Mouse (Mus musculus) liver, embryonic 13.5 days (tissue): ENCODE measurements around the gene Pga5. TPM values are rescaled to one million over a fixed set of nuclear protein-coding genes. Genes with fewer than 3 reads are reported as not detected.
A peak's percentile ranks its signal among the peaks of the same experiment; 100 is the strongest.

Source experiments
- ATAC-seq: fragments of 200-750 bp; cut with Nextera tagmentation; 2 replicates; pipeline ENCODE4 v1.8.0; 2017; ENCODE audit warnings: low read depth, mild to moderate bottlenecking, moderate number of reproducible peaks, moderate library complexity
- DNase-seq: peaks from one replicate; pipeline ENCODE4 v3.0.0; 2022
- H3K27ac ChIP-seq: fragments of 300-500 bp; sonication (generic); 2 replicates; pipeline ENCODE4 v1.5.1; 2015; ENCODE audit warnings: moderate library complexity, mild to moderate bottlenecking, inconsistent platforms
- H3K27me3 ChIP-seq: fragments of 300-500 bp; sonication (generic); 2 replicates; pipeline ENCODE4 v1.6.1; 2015; ENCODE audit warnings: mild to moderate bottlenecking, inconsistent platforms
- H3K36me3 ChIP-seq: fragments of 300-500 bp; sonication (generic); 2 replicates; pipeline ENCODE4 v1.6.1; 2015; ENCODE audit warnings: mild to moderate bottlenecking, inconsistent platforms
- H3K4me1 ChIP-seq: fragments of 300-500 bp; sonication (generic); replicated peaks from 2 replicates; pipeline ENCODE4 v1.6.1; 2015; ENCODE audit warnings: inconsistent platforms
- H3K4me2 ChIP-seq: fragments of 300-500 bp; sonication (generic); 2 replicates; pipeline ENCODE4 v1.6.1; 2015; ENCODE audit warnings: inconsistent platforms, mild to moderate bottlenecking, moderate library complexity
- H3K4me3 ChIP-seq: fragments of 300-500 bp; sonication (generic); replicated peaks from 2 replicates; pipeline ENCODE4 v1.5.1; 2015; ENCODE audit warnings: mild to moderate bottlenecking, inconsistent platforms
- H3K9ac ChIP-seq: fragments of 300-500 bp; sonication (generic); 2 replicates; pipeline ENCODE4 v1.6.1; 2015; ENCODE audit warnings: mild to moderate bottlenecking, inconsistent platforms
- H3K9me3 ChIP-seq: fragments of 300-500 bp; sonication (generic); replicated peaks from 2 replicates; pipeline ENCODE4 v1.6.1; 2016; ENCODE audit warnings: inconsistent platforms
- WGBS: fragments of 180-500 bp; shearing (Covaris S2); methylation state at CpG from one replicate; pipeline ENCODE4 v1.1.7; 2015; ENCODE audit not compliant: insufficient replicate concordance; 5-methylcytosine and 5-hydroxymethylcytosine counted together
- polyA plus RNA-seq: library from polyadenylated mRNA; unstranded; fragments of >200 nt; fragmentation: Nextera tagmentation; extraction: Ambion mirVana; gene quantifications from 2 replicates; pipeline ENCODE4 v1.2.1, GENCODE M21; 2015

The Pga5 gene
- polyA plus RNA-seq, 1 experiment from 2014 or later, result not detected

DNA sequence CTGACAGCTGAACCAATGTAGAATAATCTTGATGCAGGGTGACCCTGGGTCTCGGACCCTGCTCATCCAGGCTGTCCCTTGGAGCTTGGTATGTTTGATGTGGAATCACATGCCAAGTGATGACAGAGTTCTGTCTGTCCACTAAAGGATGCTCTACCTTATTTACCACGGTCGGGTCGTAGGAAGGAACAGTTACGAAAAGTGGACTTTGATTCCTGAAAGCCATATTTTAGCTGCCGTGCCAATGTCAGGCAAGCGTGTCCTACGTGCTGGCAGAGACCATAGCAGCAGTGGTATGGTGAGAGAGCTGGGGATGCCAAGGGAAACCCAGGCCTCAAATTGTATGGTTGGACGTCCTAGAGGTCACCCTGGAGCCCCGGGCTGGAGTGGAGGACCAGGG, 35.7 kb upstream of the Pga5 start:
- WGBS, result 81% methylated on average over 10 of the region's 10 CpGs
- no peak for ATAC-seq
- Histone ChIP-seq H3K4me2 (no peak overlapping the region), H3K27me3 (no peaks in the 10 kb centered on the region), H3K4me3 (no peak overlapping the region), H3K36me3 (peaks cover 50% of the 10 kb centered on the region), H3K4me1 (peaks cover 12% of the 10 kb centered on the region), H3K27ac (no peak overlapping the region), H3K9me3 (no peaks in the 10 kb centered on the region), H3K9ac (no peak overlapping the region)
- no peak for DNase-seq

DNA sequence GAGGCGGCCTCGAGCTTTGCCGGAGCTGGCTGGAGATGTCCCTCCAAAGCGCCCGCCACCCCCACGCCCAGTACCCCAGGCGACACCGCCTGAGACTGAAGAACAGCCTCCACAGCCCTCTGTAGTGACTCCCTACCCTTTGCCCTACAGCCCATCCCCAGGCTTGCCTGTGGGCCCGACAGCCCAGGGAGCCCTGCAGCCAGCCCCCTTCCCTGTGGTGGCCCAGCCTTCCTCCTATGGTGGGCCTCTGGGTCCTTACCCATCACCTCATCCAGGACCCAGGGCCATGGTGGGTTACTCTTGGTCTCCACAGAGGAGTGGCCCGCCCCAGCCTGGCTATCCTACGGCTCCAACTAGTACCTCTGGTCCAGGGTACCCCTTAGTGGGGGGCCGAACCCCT, 34.8 kb upstream of the Pga5 start:
- 84% methylated on average over 12 of the region's 12 CpGs for WGBS
- DNase-seq, result no peak
- H3K9me3 ChIP-seq, result no peaks in the 10 kb centered on the region
- H3K27ac ChIP-seq, result no peak overlapping the region
- no peak overlapping the region for H3K9ac ChIP-seq
- H3K4me3 ChIP-seq, result no peak overlapping the region
- peaks cover 59% of the 10 kb centered on the region for H3K36me3 ChIP-seq
- H3K4me1 ChIP-seq, result peaks cover 12% of the 10 kb centered on the region
- no peak for ATAC-seq
- no peak overlapping the region for H3K4me2 ChIP-seq
- H3K27me3 ChIP-seq, result no peaks in the 10 kb centered on the region

DNA sequence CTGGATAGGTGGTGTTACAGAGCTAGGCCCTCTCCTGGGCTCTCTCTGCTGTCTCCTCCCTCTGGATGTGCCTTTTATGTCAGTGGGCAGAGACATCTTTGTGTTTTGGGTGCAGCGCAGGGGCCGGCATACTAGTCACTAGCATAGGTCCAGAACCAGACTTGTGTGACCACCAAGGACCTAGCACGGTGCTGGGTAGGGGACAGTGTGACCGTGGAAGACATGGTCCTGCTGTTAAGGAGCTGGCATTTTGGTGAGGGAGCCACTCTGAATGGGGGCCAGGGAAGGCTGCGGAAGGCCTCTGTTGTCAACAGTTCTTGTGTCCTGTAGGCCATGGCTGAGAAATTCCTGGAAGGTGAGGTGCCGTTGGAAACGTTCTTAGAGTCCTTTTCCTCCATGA, 34.3 kb upstream of the Pga5 start:
- ATAC-seq (no peak), DNase-seq (no peak)
- Histone ChIP-seq H3K9me3 (no peaks in the 10 kb centered on the region), H3K4me2 (no peak overlapping the region), H3K4me1 (peaks cover 12% of the 10 kb centered on the region), H3K9ac (no peak overlapping the region), H3K4me3 (no peak overlapping the region), H3K27ac (no peak overlapping the region), H3K27me3 (no peaks in the 10 kb centered on the region), H3K36me3 (peaks cover 64% of the 10 kb centered on the region)
- WGBS, result 82% methylated on average over 7 of the region's 7 CpGs

DNA sequence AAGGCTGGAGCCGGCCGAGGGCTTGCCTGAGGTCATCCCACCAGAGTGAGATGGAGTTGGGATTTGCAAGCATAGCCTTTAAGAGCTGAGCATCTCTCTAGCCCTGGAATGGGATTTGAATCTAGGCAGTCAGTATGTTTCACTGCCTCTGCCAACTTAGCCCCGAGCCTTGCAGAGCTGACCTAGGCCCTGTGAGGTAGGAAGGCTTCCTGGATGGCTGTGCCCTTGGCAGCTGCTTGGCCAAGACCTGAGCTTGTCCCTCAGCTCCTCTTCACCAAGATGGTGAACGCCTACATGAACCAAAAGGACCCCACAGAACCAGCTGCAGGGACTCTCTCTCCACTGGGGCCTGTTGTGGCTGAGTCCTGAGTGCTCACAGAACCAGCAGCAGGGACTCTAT, 32.9 kb upstream of the Pga5 start:
- Histone ChIP-seq H3K4me3 (no peak overlapping the region), H3K27me3 (no peaks in the 10 kb centered on the region), H3K9ac (no peak overlapping the region), H3K9me3 (no peaks in the 10 kb centered on the region), H3K4me1 (peaks cover 12% of the 10 kb centered on the region), H3K4me2 (no peak overlapping the region), H3K36me3 (peaks cover 70% of the 10 kb centered on the region), H3K27ac (no peak overlapping the region)
- WGBS, result 85% methylated on average over 4 of the region's 4 CpGs
- no peak for ATAC-seq
- no peak for DNase-seq

DNA sequence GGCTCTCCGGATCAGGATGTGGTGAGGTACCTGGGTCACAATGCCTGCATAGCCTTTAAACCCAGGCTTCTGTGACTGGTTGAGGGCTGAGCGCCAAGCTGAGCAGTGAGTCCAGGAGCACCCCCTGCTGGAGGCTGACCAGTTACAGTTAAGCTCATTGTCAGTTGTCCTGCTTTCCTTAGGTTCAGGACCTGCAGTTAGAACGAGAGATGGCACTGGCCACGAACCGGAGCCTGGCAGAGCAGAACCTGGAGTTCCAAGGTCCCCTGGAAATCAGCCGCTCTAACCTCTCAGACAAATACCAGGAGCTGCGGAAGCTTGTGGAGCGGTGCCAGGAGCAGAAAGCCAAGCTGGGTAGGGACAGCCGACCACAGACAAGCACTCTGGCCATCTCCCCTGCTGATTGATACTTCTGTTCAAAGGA, 32.2 kb upstream of the Pga5 start:
- Histone ChIP-seq H3K27me3 (no peaks in the 10 kb centered on the region), H3K36me3 (peaks cover 70% of the 10 kb centered on the region), H3K4me3 (no peak overlapping the region), H3K4me1 (peaks cover 16% of the 10 kb centered on the region), H3K9me3 (no peaks in the 10 kb centered on the region), H3K9ac (no peak overlapping the region), H3K4me2 (no peak overlapping the region), H3K27ac (no peak overlapping the region)
- 76% methylated on average over 9 of the region's 9 CpGs for WGBS
- DNase-seq, result no peak
- ATAC-seq, result peak; percentile 10; the same call in 1 of the 2 replicates

DNA sequence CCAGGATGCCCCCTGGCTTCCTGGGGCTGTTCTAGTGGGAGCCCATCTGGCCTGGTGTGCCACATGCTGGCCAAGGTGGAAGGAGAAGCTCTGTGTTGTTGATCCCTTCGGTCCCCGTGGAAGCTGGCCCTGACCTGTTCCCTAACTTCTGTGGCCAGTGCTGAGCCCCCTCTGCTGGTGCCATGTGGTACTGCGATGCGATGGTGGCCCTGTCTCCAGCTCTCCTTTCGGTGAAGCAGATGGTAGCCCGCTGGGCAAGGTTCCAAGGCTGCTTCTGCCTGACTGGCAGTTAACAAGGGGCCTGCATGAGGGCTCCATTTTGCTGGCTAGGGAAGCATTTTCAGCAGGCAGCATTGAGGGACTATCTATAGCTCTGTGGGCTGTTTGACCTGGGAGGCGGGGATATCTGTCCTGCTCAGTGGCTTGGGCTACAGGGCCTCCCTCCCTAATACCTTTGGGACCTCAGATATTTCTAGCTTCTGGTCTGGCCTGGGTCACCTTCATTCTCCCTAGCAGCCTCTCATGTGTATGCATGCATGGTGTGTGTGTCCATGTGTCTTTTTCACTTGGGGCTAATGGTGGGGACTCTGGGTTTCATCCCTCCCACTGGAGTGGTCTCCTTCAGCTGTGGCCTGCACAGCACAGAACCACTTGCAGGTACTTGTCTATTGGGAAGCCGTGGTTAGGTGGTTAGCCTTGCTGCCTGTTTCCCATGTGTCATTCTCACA, 31.7 kb upstream of the Pga5 start:
- peaks cover 70% of the 10 kb centered on the region for H3K36me3 ChIP-seq
- H3K4me3 ChIP-seq, result no peak overlapping the region

DNA sequence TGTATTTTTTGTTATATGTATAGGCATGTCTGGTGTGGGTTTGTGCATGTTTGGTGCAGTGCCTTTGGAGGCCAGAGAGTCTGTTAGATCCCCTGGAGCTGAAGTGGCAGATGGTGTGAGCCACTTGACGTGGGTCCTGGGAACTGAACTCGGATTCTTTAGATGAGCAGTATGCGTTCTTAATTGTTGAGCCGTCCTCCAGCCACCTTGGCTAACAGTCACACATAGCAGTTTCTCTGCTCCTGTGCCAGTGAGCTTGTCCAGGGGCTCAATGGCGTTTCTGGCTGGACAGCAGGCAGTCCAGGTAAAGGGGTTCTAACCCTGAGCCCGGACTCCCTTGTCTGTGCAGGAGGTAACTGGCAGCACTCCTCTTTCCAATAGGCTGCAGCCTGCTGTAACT, 31.0 kb upstream of the Pga5 start:
- H3K9me3 ChIP-seq, result no peaks in the 10 kb centered on the region
- no peak overlapping the region for H3K4me2 ChIP-seq
- H3K4me1 ChIP-seq, result peaks cover 27% of the 10 kb centered on the region
- peak overlapping the region; percentile 34; the same call in 1 of the 2 replicates for H3K9ac ChIP-seq
- H3K4me3 ChIP-seq, result no peak overlapping the region
- H3K27ac ChIP-seq, result peak overlapping the region; percentile 20; the same call in 1 of the 2 replicates
- 68% methylated on average over 6 of the region's 6 CpGs for WGBS
- ATAC-seq, result no peak
- no peak for DNase-seq
- H3K27me3 ChIP-seq, result no peaks in the 10 kb centered on the region
- H3K36me3 ChIP-seq, result peaks cover 67% of the 10 kb centered on the region

More for the DNA sequence above, 31.7 kb upstream of the Pga5 start:
- peaks cover 22% of the 10 kb centered on the region for H3K4me1 ChIP-seq
- WGBS, result 22% methylated on average over 8 of the region's 8 CpGs
- H3K9ac ChIP-seq, result peak overlapping the region; percentile 34; the same call in 1 of the 2 replicates
- ATAC-seq, result peak; percentile 61
- H3K9me3 ChIP-seq, result no peaks in the 10 kb centered on the region
- DNase-seq, result peak; percentile 76
- 0 out of 2 replicates have a peak overlapping the region, but pooled peaks have one; percentile 20 for H3K27ac ChIP-seq
- no peak overlapping the region for H3K4me2 ChIP-seq
- H3K27me3 ChIP-seq, result no peaks in the 10 kb centered on the region

DNA sequence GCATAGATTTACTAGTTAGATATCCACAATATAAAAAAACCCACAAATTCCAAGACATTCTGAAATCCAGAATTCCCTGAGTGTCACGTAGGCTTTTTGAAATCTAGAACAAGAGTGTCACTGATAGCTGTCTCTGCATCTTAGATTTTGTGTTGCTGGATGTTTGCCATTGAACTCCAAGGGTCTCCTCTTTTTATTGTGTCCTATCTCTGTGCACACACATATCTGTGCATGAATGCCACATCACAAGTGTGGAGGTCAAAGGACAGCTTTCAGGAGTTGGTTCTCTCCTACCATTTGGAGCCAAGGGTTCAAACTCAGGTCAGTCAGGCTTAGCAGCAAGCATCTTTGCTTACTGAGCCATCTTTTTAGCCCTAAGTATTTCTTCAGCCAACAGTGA, 30.0 kb upstream of the Pga5 start:
- ATAC-seq (no peak), DNase-seq (no peak)
- H3K4me3 ChIP-seq, result no peak overlapping the region
- no peaks in the 10 kb centered on the region for H3K27me3 ChIP-seq
- no peak overlapping the region for H3K4me2 ChIP-seq
- no peak overlapping the region for H3K27ac ChIP-seq
- peaks cover 57% of the 10 kb centered on the region for H3K36me3 ChIP-seq
- no peak overlapping the region for H3K9ac ChIP-seq
- peaks cover 38% of the 10 kb centered on the region for H3K4me1 ChIP-seq
- H3K9me3 ChIP-seq, result no peaks in the 10 kb centered on the region
- 79% methylated on average over 1 of the region's 1 CpGs for WGBS

DNA sequence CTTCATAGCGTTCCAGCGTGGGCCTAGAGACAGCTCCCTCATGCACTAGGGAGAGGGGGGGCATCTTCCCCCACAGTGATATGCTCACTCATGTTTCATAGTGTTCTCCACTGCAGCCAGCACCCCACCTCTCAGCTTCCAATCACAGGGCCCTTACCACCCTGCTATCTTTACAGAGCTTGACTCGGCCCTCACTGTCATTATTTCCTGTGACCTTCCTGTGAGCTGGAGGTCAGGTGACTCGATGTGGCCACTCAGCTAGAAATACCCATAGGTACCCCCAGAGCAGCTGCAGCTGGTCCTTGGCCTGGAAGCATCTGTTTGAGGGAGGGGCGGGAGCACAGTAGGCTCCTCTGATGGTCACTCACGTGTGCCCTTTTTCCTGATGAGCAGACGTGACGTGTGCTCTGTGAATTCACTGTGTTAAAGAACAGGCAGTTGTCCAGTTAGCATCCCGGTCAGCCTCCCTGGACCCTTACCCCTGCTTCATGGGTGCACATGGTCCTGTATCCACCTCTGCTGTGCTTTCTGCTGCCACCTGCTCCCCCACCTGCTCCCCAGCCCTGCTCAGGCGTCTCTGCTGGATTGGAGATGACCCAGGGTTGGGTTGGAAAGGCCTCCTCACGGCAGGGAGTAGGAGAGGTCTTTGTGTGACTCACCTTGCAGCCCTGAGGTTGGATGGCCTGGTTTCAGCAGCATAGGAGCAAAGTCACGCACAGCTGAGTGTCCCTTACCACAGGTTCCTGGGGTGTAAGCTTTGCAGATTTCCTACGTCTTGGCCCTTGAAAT, 29.4 kb upstream of the Pga5 start:
- no peak for ATAC-seq
- peaks cover 44% of the 10 kb centered on the region for H3K4me1 ChIP-seq
- H3K9me3 ChIP-seq, result no peaks in the 10 kb centered on the region
- no peak overlapping the region for H3K4me3 ChIP-seq
- H3K36me3 ChIP-seq, result peaks cover 51% of the 10 kb centered on the region
- 71% methylated on average over 13 of the region's 13 CpGs for WGBS
- DNase-seq, result no peak
- H3K9ac ChIP-seq, result no peak overlapping the region
- H3K27me3 ChIP-seq, result no peaks in the 10 kb centered on the region
- H3K27ac ChIP-seq, result no peak overlapping the region
- H3K4me2 ChIP-seq, result no peak overlapping the region

DNA sequence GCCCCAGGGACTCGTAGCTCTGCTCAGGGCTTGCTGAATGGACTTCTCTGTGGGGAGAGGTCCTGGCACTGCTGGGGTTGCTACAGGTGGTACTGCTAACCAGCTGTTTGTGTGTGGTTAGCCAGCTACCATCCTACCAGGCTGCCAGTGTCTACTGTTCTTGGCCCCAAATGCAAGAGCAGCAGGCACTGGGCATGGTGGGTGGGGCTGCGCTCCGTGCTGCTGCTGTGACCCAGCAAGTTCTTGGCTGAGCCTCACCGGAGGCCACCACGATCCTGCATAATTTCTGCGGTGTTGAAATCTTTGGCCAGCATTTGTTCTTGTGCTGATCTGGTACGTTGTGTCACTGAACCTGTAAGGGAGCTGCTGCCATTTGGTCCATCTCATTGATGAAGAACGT, 25.6 kb upstream of the Pga5 start:
- Histone ChIP-seq H3K9me3 (no peaks in the 10 kb centered on the region), H3K36me3 (peaks cover 19% of the 10 kb centered on the region), H3K4me2 (no peak overlapping the region), H3K9ac (no peak overlapping the region), H3K4me3 (no peak overlapping the region), H3K4me1 (peaks cover 69% of the 10 kb centered on the region), H3K27ac (no peak overlapping the region), H3K27me3 (no peaks in the 10 kb centered on the region)
- DNase-seq (no peak), ATAC-seq (no peak)
- WGBS, result 67% methylated on average over 8 of the region's 8 CpGs

DNA sequence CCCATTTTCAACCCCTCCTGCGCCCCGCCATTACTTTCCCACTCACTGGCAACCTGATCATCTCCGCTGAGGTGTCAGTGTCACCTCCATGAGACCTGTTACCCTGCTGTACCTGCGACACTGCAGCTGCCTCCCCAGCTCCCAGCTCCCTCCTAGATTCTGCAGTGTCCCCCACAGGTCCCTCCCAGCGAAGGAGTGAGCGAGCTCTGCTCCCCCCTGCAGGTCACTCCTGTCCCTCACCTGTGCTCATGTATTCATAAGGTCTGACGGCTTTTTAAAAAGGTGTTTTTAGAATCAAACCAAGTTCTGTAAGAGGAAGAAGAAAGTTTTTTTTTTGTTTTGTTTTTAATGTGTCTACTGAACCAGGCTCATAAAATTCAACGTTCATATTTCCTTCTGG, 24.3 kb upstream of the Pga5 start:
- H3K4me1 ChIP-seq, result peaks cover 83% of the 10 kb centered on the region
- WGBS, result 74% methylated on average over 8 of the region's 8 CpGs

More for the DNA sequence above, 24.3 kb upstream of the Pga5 start:
- no peak for ATAC-seq
- H3K36me3 ChIP-seq, result peaks cover 6% of the 10 kb centered on the region
- H3K9ac ChIP-seq, result no peak overlapping the region
- no peak overlapping the region for H3K4me2 ChIP-seq
- no peak overlapping the region; the same call in 1 of the 2 replicates for H3K27ac ChIP-seq
- no peaks in the 10 kb centered on the region for H3K27me3 ChIP-seq
- DNase-seq, result no peak
- no peak overlapping the region for H3K4me3 ChIP-seq
- H3K9me3 ChIP-seq, result no peaks in the 10 kb centered on the region
